Mouse (Mus musculus) forebrain, embryonic 14.5 days (tissue): Measurements from ENCODE around the gene Nkx3-2. TPM values are rescaled to one million over a fixed set of nuclear protein-coding genes. Genes with fewer than 3 reads are reported as not detected.

ENCODE experiments used
- ATAC-seq: fragments of 200-750 bp; cut with Nextera tagmentation; 2 replicates; pipeline ENCODE4 v1.8.0; 2017; ENCODE audit warnings: mild to moderate bottlenecking, moderate library complexity
- DNase-seq: peaks from one replicate; pipeline ENCODE4 v3.0.0-alpha.2; 2015; ENCODE audit warnings: low spot score
- H3K27ac ChIP-seq: fragments of 300-500 bp; sonication (generic); 2 replicates; pipeline ENCODE4 v1.5.1; 2014; ENCODE audit warnings: low read depth, mild to moderate bottlenecking, control low read depth, low read length, moderate library complexity
- H3K27me3 ChIP-seq: fragments of 300-500 bp; sonication (generic); replicated peaks from 2 replicates; pipeline ENCODE4 v1.6.1; 2014; ENCODE audit warnings: low read length, control low read depth, mixed read lengths; ENCODE audit not compliant: control insufficient read depth, insufficient read depth
- H3K36me3 ChIP-seq: fragments of 300-500 bp; sonication (generic); 2 replicates; pipeline ENCODE4 v1.6.1; 2014; ENCODE audit warnings: low read length, control low read depth; ENCODE audit not compliant: control insufficient read depth, insufficient read depth
- H3K4me1 ChIP-seq: fragments of 300-500 bp; sonication (generic); 2 replicates; pipeline ENCODE4 v1.6.1; 2014; ENCODE audit warnings: antibody characterized with exemption, low read length, control low read depth; ENCODE audit not compliant: control insufficient read depth, insufficient read depth
- H3K4me2 ChIP-seq: fragments of 300-500 bp; sonication (generic); 2 replicates; pipeline ENCODE4 v1.6.1; 2014; ENCODE audit warnings: mild to moderate bottlenecking, control low read depth, low read length
- H3K4me3 ChIP-seq: fragments of 300-500 bp; sonication (generic); 2 replicates; pipeline ENCODE4 v1.5.1; 2014; ENCODE audit warnings: low read depth, low read length, control low read depth
- H3K9ac ChIP-seq: fragments of 300-500 bp; sonication (generic); 2 replicates; pipeline ENCODE4 v1.6.1; 2014; ENCODE audit warnings: mild to moderate bottlenecking, low read length, control low read depth, moderate library complexity
- H3K9me3 ChIP-seq: fragments of 300-500 bp; sonication (generic); replicated peaks from 2 replicates; pipeline ENCODE4 v1.6.1; 2016; ENCODE audit warnings: low read length, control low read depth, mixed read lengths; ENCODE audit not compliant: control insufficient read depth
- WGBS: fragments of 180-500 bp; shearing (Covaris S2); extraction: QIAGEN DNeasy Blood & Tissue Kit; methylation state at CpG from one replicate; pipeline ENCODE4 v1.1.7; 2014; 5-methylcytosine and 5-hydroxymethylcytosine counted together
- polyA plus RNA-seq: library from polyadenylated mRNA; unstranded; fragments of >200 nt; fragmentation: Nextera tagmentation; extraction: Ambion mirVana; gene quantifications from 2 replicates; pipeline ENCODE4 v1.2.1, GENCODE M21; 2014

Gene Nkx3-2
- polyA plus RNA-seq, 1 experiment from 2014 or later: not detected

- Histone ChIP-seq H3K27me3 (peaks cover 88% of the 10 kb centered on the region), H3K9me3 (no peaks in the 10 kb centered on the region), H3K4me2 (no peak overlapping the region), H3K27ac (no peak overlapping the region), H3K36me3 (no peaks in the 10 kb centered on the region), H3K4me3 (no peak overlapping the region), H3K4me1 (peaks cover 3% of the 10 kb centered on the region; the same call in 1 of the 2 replicates), H3K9ac (no peak overlapping the region)
- WGBS: 3% methylated on average over 19 of the region's 19 CpGs
- DNase-seq: no peak
- no peak for ATAC-seq
These were observed 5.3 kb downstream of the Nkx3-2 start for GRCm38 (mm10) chr5:41758671-41759639.

GRCm38 (mm10) chr5:41757338-41757737 is 7.0 kb downstream of the Nkx3-2 start:
- Histone ChIP-seq H3K4me3 (no peak overlapping the region), H3K4me1 (no peaks in the 10 kb centered on the region), H3K27ac (no peak overlapping the region), H3K9me3 (no peaks in the 10 kb centered on the region), H3K4me2 (no peak overlapping the region), H3K27me3 (peaks cover 86% of the 10 kb centered on the region), H3K9ac (no peak overlapping the region), H3K36me3 (no peaks in the 10 kb centered on the region)
- no peak for DNase-seq
- WGBS: 4% methylated on average over 5 of the region's 5 CpGs
- no peak for ATAC-seq

GRCm38 (mm10) chr5:41756396-41756795 is 7.9 kb downstream of the Nkx3-2 start:
- no peaks in the 10 kb centered on the region for H3K36me3 ChIP-seq
- H3K9ac ChIP-seq: no peak overlapping the region
- WGBS: 3% methylated on average over 4 of the region's 4 CpGs
- no peak overlapping the region for H3K27ac ChIP-seq
- ATAC-seq: no peak
- no peak overlapping the region for H3K4me2 ChIP-seq
- no peaks in the 10 kb centered on the region for H3K4me1 ChIP-seq
- DNase-seq: no peak
- no peak overlapping the region for H3K4me3 ChIP-seq
- peaks cover 86% of the 10 kb centered on the region for H3K27me3 ChIP-seq
- no peaks in the 10 kb centered on the region for H3K9me3 ChIP-seq

GRCm38 (mm10) chr5:41755373-41755960 is 8.8 kb downstream of the Nkx3-2 start:
- no peaks in the 10 kb centered on the region for H3K9me3 ChIP-seq
- no peak for DNase-seq
- ATAC-seq: no peak
- no peaks in the 10 kb centered on the region for H3K4me1 ChIP-seq
- no peak overlapping the region for H3K4me2 ChIP-seq
- no peak overlapping the region for H3K9ac ChIP-seq
- H3K27ac ChIP-seq: no peak overlapping the region
- peaks cover 84% of the 10 kb centered on the region for H3K27me3 ChIP-seq
- H3K4me3 ChIP-seq: no peak overlapping the region
- no peaks in the 10 kb centered on the region for H3K36me3 ChIP-seq
- WGBS: under 1% methylated on average over 23 of the region's 23 CpGs

- no peak overlapping the region for H3K9ac ChIP-seq
- DNase-seq (no peak), ATAC-seq (no peak)
- H3K27me3 ChIP-seq: peaks cover 91% of the 10 kb centered on the region
- no peaks in the 10 kb centered on the region for H3K9me3 ChIP-seq
- H3K4me3 ChIP-seq: no peak overlapping the region
- H3K4me1 ChIP-seq: no peaks in the 10 kb centered on the region
- under 1% methylated on average over 16 of the region's 16 CpGs for WGBS
- H3K27ac ChIP-seq: no peak overlapping the region
- no peaks in the 10 kb centered on the region for H3K36me3 ChIP-seq
- H3K4me2 ChIP-seq: no peak overlapping the region
These were observed 9.5 kb downstream of the Nkx3-2 start for GRCm38 (mm10) chr5:41754836-41755235.

GRCm38 (mm10) chr5:41754226-41754775 is 10.0 kb downstream of the Nkx3-2 start:
- under 1% methylated on average over 17 of the region's 17 CpGs for WGBS
- Histone ChIP-seq H3K4me2 (no peak overlapping the region), H3K36me3 (no peaks in the 10 kb centered on the region), H3K27ac (no peak overlapping the region), H3K4me1 (no peaks in the 10 kb centered on the region), H3K4me3 (no peak overlapping the region), H3K9me3 (no peaks in the 10 kb centered on the region), H3K9ac (no peak overlapping the region), H3K27me3 (peaks cover 93% of the 10 kb centered on the region)
- ATAC-seq (no peak), DNase-seq (no peak)

- WGBS: 18% methylated on average over 4 of the region's 4 CpGs
- ATAC-seq: no peak
These were observed 11.6 kb downstream of the Nkx3-2 start for GRCm38 (mm10) chr5:41752721-41753120.

GRCm38 (mm10) chr5:41744898-41745780 is 19.2 kb downstream of the Nkx3-2 start:
- WGBS: under 1% methylated on average over 11 of the region's 15 CpGs
- Histone ChIP-seq H3K9me3 (no peaks in the 10 kb centered on the region), H3K36me3 (no peaks in the 10 kb centered on the region), H3K27ac (no peak overlapping the region), H3K4me1 (no peaks in the 10 kb centered on the region), H3K4me3 (no peak overlapping the region), H3K27me3 (peaks cover 64% of the 10 kb centered on the region), H3K4me2 (no peak overlapping the region), H3K9ac (no peak overlapping the region)
- ATAC-seq (no peak; the same call in 1 of the 2 replicates), DNase-seq (no peak)

More at GRCm38 (mm10) chr5:41752721-41753120, 11.6 kb downstream of the Nkx3-2 start:
- no peak for DNase-seq
- Histone ChIP-seq H3K4me2 (no peak overlapping the region), H3K36me3 (no peaks in the 10 kb centered on the region), H3K4me3 (no peak overlapping the region), H3K27ac (no peak overlapping the region), H3K4me1 (no peaks in the 10 kb centered on the region), H3K27me3 (peaks cover 93% of the 10 kb centered on the region), H3K9ac (no peak overlapping the region), H3K9me3 (no peaks in the 10 kb centered on the region)
